Comparison of ENCODE assay signal across 9 mouse cellular contexts in the genomic region with DNA sequence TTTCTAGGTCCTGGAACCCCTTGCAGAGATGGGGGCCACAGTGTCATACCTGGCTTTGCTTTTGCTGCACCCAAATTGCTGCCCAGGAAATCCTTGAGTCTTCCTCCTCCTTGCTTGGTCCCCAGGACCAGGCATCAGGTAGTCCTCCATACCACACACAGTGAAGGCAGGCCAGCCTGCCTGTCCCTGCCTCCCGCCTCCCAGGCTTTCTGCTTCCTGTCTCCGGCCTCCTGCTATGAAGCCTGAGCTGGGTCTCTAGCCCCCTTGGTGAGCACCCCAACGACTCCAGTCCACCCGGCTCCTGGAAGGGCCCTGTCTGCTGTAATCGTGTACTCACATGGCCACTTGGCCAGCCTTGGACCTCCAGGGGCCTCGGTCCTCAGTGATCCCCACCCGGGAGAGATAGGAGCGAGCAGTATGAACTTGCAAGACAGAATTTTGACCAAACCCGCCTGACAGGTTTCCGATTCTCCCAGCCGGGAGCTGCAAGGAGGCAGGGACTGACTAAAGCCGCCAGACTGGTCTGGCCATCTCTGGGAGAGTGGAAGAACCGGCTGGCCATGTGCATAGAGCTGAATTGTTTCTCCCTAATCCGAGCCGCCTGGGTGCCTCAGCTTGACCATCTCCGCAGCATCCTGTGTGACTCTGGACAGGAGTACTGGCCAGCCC. TPM values are rescaled to one million over a fixed set of nuclear protein-coding genes. Genes with fewer than 3 reads are reported as not detected.
A peak's percentile ranks its signal among the peaks of the same experiment; 100 is the strongest.
DNase-seq lines count a peak whose midpoint lies in the region; ATAC-seq and TF ChIP-seq lines count a peak whose summit lies in the region.
"Had no signal": no experiment of that assay in that cellular context is flagged by ENCODE, and none has a peak within 500 bp of the region (broad histone marks: within the 10 kb centered on the region; RNA-seq: fewer than 3 reads in every experiment).

A gene (minus strand): TSS at position 440 of the 669 bp plus-strand sequence.

- no peak within 1 kb of the TSS; the same call in 1 of the 2 replicates for H3K4me2 ChIP-seq in heart, embryonic 12.5 days
- H3K4me2 ChIP-seq in intestine, postnatal 0 days (replicated peaks; ENCODE audit: low read depth): peak within 1 kb of the TSS; percentile 46
- H3K4me2 ChIP-seq in limb, embryonic 15.5 days: peak within 1 kb of the TSS; percentile 29

- H3K9me3 ChIP-seq in heart, embryonic 12.5 days (replicated peaks): no peaks in the 10 kb centered on the region
- no peaks in the 10 kb centered on the region for H3K9me3 ChIP-seq in intestine, postnatal 0 days (ENCODE audit: control insufficient read depth)
- H3K9me3 ChIP-seq in limb, embryonic 15.5 days: no peaks in the 10 kb centered on the region

- H3K27me3 ChIP-seq in heart, embryonic 12.5 days (replicated peaks): no peaks in the 10 kb centered on the region
- H3K27me3 ChIP-seq in intestine, postnatal 0 days (replicated peaks; ENCODE audit: control insufficient read depth, insufficient read depth, low read length): no peaks in the 10 kb centered on the region
- no peaks in the 10 kb centered on the region for H3K27me3 ChIP-seq in limb, embryonic 15.5 days

- intact Hi-C loops in heart, postnatal 36 days (cut with DNase I): no loop called here
- intact Hi-C loops in left cerebral cortex, postnatal 25 days (cut with DNase I): no loop called here

- H3K9ac ChIP-seq in heart, embryonic 12.5 days: 0 out of 2 replicates have a peak within 1 kb of the TSS, but pooled peaks have one; percentile 33
- H3K9ac ChIP-seq in intestine, postnatal 0 days (ENCODE audit: low read depth, low read length): no peak within 1 kb of the TSS
- no peak within 1 kb of the TSS for H3K9ac ChIP-seq in limb, embryonic 15.5 days

- peaks cover 31% of the 10 kb centered on the region for H3K4me1 ChIP-seq in heart, embryonic 12.5 days (replicated peaks)
- peaks cover 10% of the 10 kb centered on the region; the same call in 1 of the 2 replicates for H3K4me1 ChIP-seq in intestine, postnatal 0 days (replicated peaks; ENCODE audit: control insufficient read depth, insufficient read depth, low read length)
- no peaks in the 10 kb centered on the region for H3K4me1 ChIP-seq in limb, embryonic 15.5 days

- no peak for ATAC-seq in heart, embryonic 12.5 days (ENCODE audit: insufficient number of reproducible peaks, low FRiP score)
- ATAC-seq in intestine, postnatal 0 days: peak; percentile 42; the same call in 1 of the 2 replicates
- ATAC-seq in limb, embryonic 15.5 days (ENCODE audit: insufficient number of reproducible peaks, low FRiP score, low TSS enrichment, low read depth): no peak

- TF ChIP-seq CTCF in intestine, postnatal 0 days (IDR thresholded peaks at IDR 0.05; ENCODE audit: low read depth): no peak

- 51% methylated on average over 16 of the region's 16 CpGs for WGBS in heart, embryonic 12.5 days
- 24% methylated on average over 16 of the region's 16 CpGs for WGBS in intestine, postnatal 0 days
- WGBS in limb, embryonic 15.5 days: 38% methylated on average over 16 of the region's 16 CpGs

- H3K27ac ChIP-seq in heart, embryonic 12.5 days (ENCODE audit: poor library complexity, severe bottlenecking): no peak within 1 kb of the TSS
- H3K27ac ChIP-seq in intestine, postnatal 0 days (ENCODE audit: low read depth, low read length): peak within 1 kb of the TSS; percentile 35; the same call in 1 of the 2 replicates
- peak within 1 kb of the TSS; percentile 63 for H3K27ac ChIP-seq in limb, embryonic 15.5 days

- no peak for DNase-seq in heart, postnatal 36 days
- peak; percentile 74 for DNase-seq in urinary bladder, adult 2 months (ENCODE audit: low spot score)
- no peak for DNase-seq in spleen, postnatal 14 days (ENCODE audit: low spot score in 2 of 2)
- DNase-seq in gastrocnemius, postnatal 25 days: no peak
- DNase-seq in left cerebral cortex, postnatal 25 days (ENCODE audit: low spot score in 2 of 2): no peak
- DNase-seq: right cerebral cortex, postnatal 25 days had no signal

- no peak within 1 kb of the TSS for H3K4me3 ChIP-seq in heart, embryonic 12.5 days
- no peak within 1 kb of the TSS for H3K4me3 ChIP-seq in intestine, postnatal 0 days (ENCODE audit: low read depth, low read length)
- H3K4me3 ChIP-seq in limb, embryonic 15.5 days: peak within 1 kb of the TSS; percentile 21; the same call in 1 of the 2 replicates

- H3K36me3 ChIP-seq in heart, embryonic 12.5 days: no peaks in the 10 kb centered on the region
- H3K36me3 ChIP-seq in intestine, postnatal 0 days (ENCODE audit: control insufficient read depth, insufficient read depth): no peaks in the 10 kb centered on the region
- H3K36me3 ChIP-seq in limb, embryonic 15.5 days: no peaks in the 10 kb centered on the region

RNA-seq across cellular contexts. Expression of the gene that starts here (rescaled TPM):
- polyA plus RNA-seq in heart, embryonic 12.5 days (2016; fragmentation: Nextera tagmentation; extraction: Ambion mirVana): not detected in 2 replicates
- total RNA-seq in heart, postnatal 36 days (2021): not detected
- 0.18 and 0.25 TPM in 2 replicates for polyA plus RNA-seq in intestine, postnatal 0 days (2015; fragmentation: Nextera tagmentation; extraction: Ambion mirVana)
- 2.0 and 2.3 TPM in 2 replicates for polyA plus RNA-seq in limb, embryonic 15.5 days (2015; fragmentation: Nextera tagmentation; extraction: Ambion mirVana)
- polyA plus RNA-seq in urinary bladder, adult 2 months (2012; rRNA removed): 4.6 and 5.9 TPM in 2 replicates
- total RNA-seq in gastrocnemius, postnatal 25 days (2021): not detected
- not detected for total RNA-seq in left cerebral cortex, postnatal 25 days (2021)

Comparison
In these comparisons a context has a peak if more than half of its experiments do, and no peak if none do; other contexts are left out.
1. Peak in ATAC-seq, H3K27ac ChIP-seq and H3K4me2 ChIP-seq in intestine, postnatal 0 days; RNA of the gene not detected or under 1 TPM.